Mouse (Mus musculus) bone marrow macrophage, adult 2 months (primary cell): Measurements from ENCODE around the gene Prg3.

Experiments used
- CTCF ChIP-seq: IDR thresholded peaks from 2 replicates; pipeline ENCODE4 v1.5.1; 2012; ENCODE audit warnings: low read depth, mild to moderate bottlenecking, low read length, moderate library complexity
- POLR2A ChIP-seq: IDR thresholded peaks from 2 replicates; pipeline ENCODE4 v1.6.1; 2012; ENCODE audit warnings: mild to moderate bottlenecking, low read depth, low read length, borderline replicate concordance

GRCm38 (mm10) chr2:85027281-85027680 is 39.3 kb downstream of the Prg3 start:
- TF ChIP-seq POLR2A (no peak), CTCF (no peak)
